Mouse (Mus musculus): ENCODE measurements around the gene Pth2. TPM values are rescaled to one million over a fixed set of nuclear protein-coding genes. Genes with fewer than 3 reads are reported as not detected.
"Not testable (repeated sequence)": the region's sequence is repeated elsewhere in the genome, so short reads cannot be mapped to it uniquely, and the experiment has no call there.

The Pth2 gene
- polyA plus RNA-seq, 1 experiment from 2014 or later: not detected

GRCm38 (mm10) chr7:45162996-45163615 lies 17.7 kb upstream of the Pth2 start:
- no peak overlapping the region for H3K4me3 ChIP-seq (replicated peaks)
- no peak for ATAC-seq (ENCODE audit: insufficient number of reproducible peaks, insufficient read depth, low FRiP score, low TSS enrichment, low read depth)
- 72% methylated on average over 9 of the region's 9 CpGs for WGBS

GRCm38 (mm10) chr7:45163735-45164490 lies 16.9 kb upstream of the Pth2 start, which contains the start of gene Slc17a7:
Gene Slc17a7 (plus strand): TSS chr7:45163949.
- peak within 1 kb of the TSS; percentile 70 for H3K4me2 ChIP-seq
- no peak for ATAC-seq (ENCODE audit: insufficient number of reproducible peaks, insufficient read depth, low FRiP score, low TSS enrichment, low read depth)
- H3K36me3 ChIP-seq: peaks cover 19% of the 10 kb centered on the region
- WGBS: 2% methylated on average over 41 of the region's 41 CpGs
- H3K4me3 ChIP-seq (replicated peaks): peak within 1 kb of the TSS; percentile 44
- H3K9ac ChIP-seq (replicated peaks): peak within 1 kb of the TSS; percentile 61
- H3K27me3 ChIP-seq: peaks cover 67% of the 10 kb centered on the region
- H3K9me3 ChIP-seq: peaks cover 7% of the 10 kb centered on the region; the same call in 1 of the 2 replicates
- peaks cover 15% of the 10 kb centered on the region; the same call in 1 of the 2 replicates for H3K4me1 ChIP-seq (replicated peaks)
- no peak within 1 kb of the TSS for H3K27ac ChIP-seq

More at GRCm38 (mm10) chr7:45162996-45163615, 17.7 kb upstream of the Pth2 start:
- Histone ChIP-seq H3K4me2 (peak overlapping the region; percentile 70; the same call in 1 of the 2 replicates), H3K27ac (no peak overlapping the region), H3K4me1 (replicated peaks) (peaks cover 15% of the 10 kb centered on the region; the same call in 1 of the 2 replicates), H3K27me3 (peaks cover 58% of the 10 kb centered on the region), H3K36me3 (peaks cover 27% of the 10 kb centered on the region), H3K9ac (replicated peaks) (no peak overlapping the region; the same call in 1 of the 2 replicates), H3K9me3 (peaks cover 3% of the 10 kb centered on the region; the same call in 1 of the 2 replicates)

GRCm38 (mm10) chr7:45164833-45165232 lies 16.0 kb upstream of the Pth2 start:
- Histone ChIP-seq H3K36me3 (peaks cover 10% of the 10 kb centered on the region), H3K9me3 (peaks cover 16% of the 10 kb centered on the region), H3K27me3 (peaks cover 76% of the 10 kb centered on the region), H3K4me2 (no peak overlapping the region), H3K27ac (no peak overlapping the region), H3K4me3 (replicated peaks) (no peak overlapping the region), H3K9ac (replicated peaks) (no peak overlapping the region), H3K4me1 (replicated peaks) (peaks cover 15% of the 10 kb centered on the region; the same call in 1 of the 2 replicates)
- ATAC-seq (ENCODE audit: insufficient number of reproducible peaks, insufficient read depth, low FRiP score, low TSS enrichment, low read depth): no peak
- WGBS: 66% methylated on average over 5 of the region's 5 CpGs

- no peak for ATAC-seq (ENCODE audit: insufficient number of reproducible peaks, insufficient read depth, low FRiP score, low TSS enrichment, low read depth)
- Histone ChIP-seq H3K9ac (replicated peaks) (no peak overlapping the region), H3K9me3 (peaks cover 25% of the 10 kb centered on the region), H3K36me3 (peaks cover 1% of the 10 kb centered on the region; the same call in 1 of the 2 replicates), H3K4me1 (replicated peaks) (peaks cover 15% of the 10 kb centered on the region; the same call in 1 of the 2 replicates), H3K27me3 (peaks cover 84% of the 10 kb centered on the region), H3K4me2 (no peak overlapping the region), H3K27ac (no peak overlapping the region), H3K4me3 (replicated peaks) (no peak overlapping the region)
- 42% methylated on average over 11 of the region's 11 CpGs for WGBS
These were observed 15.1 kb upstream of the Pth2 start for GRCm38 (mm10) chr7:45165701-45166100.

- Histone ChIP-seq H3K4me2 (no peak overlapping the region), H3K9me3 (peaks cover 30% of the 10 kb centered on the region), H3K4me3 (replicated peaks) (no peak overlapping the region), H3K36me3 (no peaks in the 10 kb centered on the region), H3K9ac (replicated peaks) (no peak overlapping the region), H3K4me1 (replicated peaks) (peaks cover 11% of the 10 kb centered on the region; the same call in 1 of the 2 replicates), H3K27ac (no peak overlapping the region), H3K27me3 (peaks cover 97% of the 10 kb centered on the region)
- 17% methylated on average over 10 of the region's 10 CpGs for WGBS
- ATAC-seq (ENCODE audit: insufficient number of reproducible peaks, insufficient read depth, low FRiP score, low TSS enrichment, low read depth): no peak
These were observed 13.8 kb upstream of the Pth2 start for GRCm38 (mm10) chr7:45166950-45167401.

- H3K27ac ChIP-seq: no peak overlapping the region
- peaks cover 5% of the 10 kb centered on the region; the same call in 1 of the 2 replicates for H3K4me1 ChIP-seq (replicated peaks)
- no peak for ATAC-seq (ENCODE audit: insufficient number of reproducible peaks, insufficient read depth, low FRiP score, low TSS enrichment, low read depth)
- H3K9ac ChIP-seq (replicated peaks): no peak overlapping the region
- H3K9me3 ChIP-seq: peaks cover 34% of the 10 kb centered on the region
- H3K27me3 ChIP-seq: peaks cover 100% of the 10 kb centered on the region
- WGBS: 4% methylated on average over 19 of the region's 19 CpGs
- no peaks in the 10 kb centered on the region for H3K36me3 ChIP-seq
- no peak overlapping the region for H3K4me2 ChIP-seq
- no peak overlapping the region for H3K4me3 ChIP-seq (replicated peaks)
These were observed 12.9 kb upstream of the Pth2 start for GRCm38 (mm10) chr7:45167761-45168445.

- 7% methylated on average over 24 of the region's 24 CpGs for WGBS
- H3K36me3 ChIP-seq: no peaks in the 10 kb centered on the region
- H3K4me3 ChIP-seq (replicated peaks): 0 out of 2 replicates have a peak overlapping the region, but pooled peaks have one; percentile 9
These were observed 12.1 kb upstream of the Pth2 start for GRCm38 (mm10) chr7:45168656-45169055.

GRCm38 (mm10) chr7:45169495-45169894 lies 11.3 kb upstream of the Pth2 start:
- Histone ChIP-seq H3K4me1 (replicated peaks) (peaks cover under 1% of the 10 kb centered on the region; the same call in 1 of the 2 replicates), H3K4me2 (no peak overlapping the region), H3K27me3 (peaks cover 97% of the 10 kb centered on the region), H3K9ac (replicated peaks) (no peak overlapping the region), H3K4me3 (replicated peaks) (no peak overlapping the region), H3K9me3 (peaks cover 36% of the 10 kb centered on the region), H3K36me3 (no peaks in the 10 kb centered on the region), H3K27ac (no peak overlapping the region)
- WGBS: 93% methylated on average over 3 of the region's 3 CpGs
- ATAC-seq (ENCODE audit: insufficient number of reproducible peaks, insufficient read depth, low FRiP score, low TSS enrichment, low read depth): no peak

More at GRCm38 (mm10) chr7:45168656-45169055, 12.1 kb upstream of the Pth2 start:
- Histone ChIP-seq H3K27ac (no peak overlapping the region), H3K4me1 (replicated peaks) (peaks cover 5% of the 10 kb centered on the region; the same call in 1 of the 2 replicates), H3K9ac (replicated peaks) (no peak overlapping the region), H3K4me2 (no peak overlapping the region), H3K27me3 (peaks cover 98% of the 10 kb centered on the region), H3K9me3 (peaks cover 36% of the 10 kb centered on the region)
- no peak for ATAC-seq (ENCODE audit: insufficient number of reproducible peaks, insufficient read depth, low FRiP score, low TSS enrichment, low read depth)

GRCm38 (mm10) chr7:45172974-45173373 lies 7.8 kb upstream of the Pth2 start:
- Histone ChIP-seq H3K4me2 (no peak overlapping the region), H3K9me3 (peaks cover 33% of the 10 kb centered on the region), H3K9ac (replicated peaks) (no peak overlapping the region), H3K36me3 (no peaks in the 10 kb centered on the region), H3K27me3 (peaks cover 97% of the 10 kb centered on the region), H3K4me3 (replicated peaks) (no peak overlapping the region), H3K27ac (no peak overlapping the region), H3K4me1 (replicated peaks) (peaks cover 16% of the 10 kb centered on the region)
- 55% methylated on average over 7 of the region's 7 CpGs for WGBS
- ATAC-seq (ENCODE audit: insufficient number of reproducible peaks, insufficient read depth, low FRiP score, low TSS enrichment, low read depth): no peak

GRCm38 (mm10) chr7:45173772-45174171 lies 7.0 kb upstream of the Pth2 start:
- not testable (repeated sequence) for H3K36me3 ChIP-seq; H3K4me3 ChIP-seq (replicated peaks); H3K9ac ChIP-seq (replicated peaks); H3K27ac ChIP-seq; ATAC-seq (ENCODE audit: insufficient number of reproducible peaks, insufficient read depth, low FRiP score, low TSS enrichment, low read depth); H3K4me2 ChIP-seq
- Histone ChIP-seq H3K4me1 (replicated peaks) (peaks cover 16% of the 10 kb centered on the region), H3K27me3 (peaks cover 97% of the 10 kb centered on the region), H3K9me3 (peaks cover 31% of the 10 kb centered on the region)
- 64% methylated on average over 1 of the region's 1 CpGs for WGBS

Measured in limb, embryonic 12.5 days (tissue).